Mouse (Mus musculus) intestine, embryonic 14.5 days (tissue): ENCODE data around the gene Dkk1. TPM values are rescaled to one million over a fixed set of nuclear protein-coding genes. Genes with fewer than 3 reads are reported as not detected.
A peak's percentile ranks its signal among the peaks of the same experiment; 100 is the strongest.
"Not testable (repeated sequence)": the region's sequence is repeated elsewhere in the genome, so short reads cannot be mapped to it uniquely, and the experiment has no call there.

Source experiments
- ATAC-seq: fragments of 200-750 bp; cut with Nextera tagmentation; replicated peaks from 2 replicates; pipeline ENCODE4 v1.8.0; 2017; ENCODE audit warnings: low read depth, moderate number of reproducible peaks, moderate TSS enrichment, moderate library complexity; ENCODE audit not compliant: low FRiP score, low TSS enrichment
- DNase-seq: peaks from one replicate; pipeline ENCODE4 v3.0.0-alpha.2; 2018; ENCODE audit warnings: low spot score
- H3K27ac ChIP-seq: fragments of 300-500 bp; sonication (generic); 2 replicates; pipeline ENCODE4 v1.5.1; 2014; ENCODE audit warnings: low read depth, mild to moderate bottlenecking, control low read depth
- H3K27me3 ChIP-seq: fragments of 300-500 bp; sonication (generic); replicated peaks from 2 replicates; pipeline ENCODE4 v1.6.1; 2014; ENCODE audit warnings: low read length, control low read depth; ENCODE audit not compliant: control insufficient read depth, insufficient read depth
- H3K36me3 ChIP-seq: fragments of 300-500 bp; sonication (generic); 2 replicates; pipeline ENCODE4 v1.6.1; 2014; ENCODE audit warnings: low read length, control low read depth; ENCODE audit not compliant: control insufficient read depth, insufficient read depth
- H3K4me1 ChIP-seq: fragments of 300-500 bp; sonication (generic); replicated peaks from 2 replicates; pipeline ENCODE4 v1.6.1; 2014; ENCODE audit warnings: low read length, control low read depth, mixed read lengths; ENCODE audit not compliant: control insufficient read depth, insufficient read depth
- H3K4me2 ChIP-seq: fragments of 300-500 bp; sonication (generic); 2 replicates; pipeline ENCODE4 v1.6.1; 2014; ENCODE audit warnings: low read length
- H3K4me3 ChIP-seq: fragments of 300-500 bp; sonication (generic); 2 replicates; pipeline ENCODE4 v1.5.1; 2014; ENCODE audit warnings: low read depth, low read length, control low read depth, mixed read lengths
- H3K9ac ChIP-seq: fragments of 300-500 bp; sonication (generic); 2 replicates; pipeline ENCODE4 v1.6.1; 2014; ENCODE audit warnings: mild to moderate bottlenecking, low read length
- H3K9me3 ChIP-seq: fragments of 300-500 bp; sonication (generic); 2 replicates; pipeline ENCODE4 v1.6.1; 2016; ENCODE audit warnings: low read length, control low read depth; ENCODE audit not compliant: control insufficient read depth
- WGBS: fragments of 180-500 bp; shearing (Covaris S2); extraction: QIAGEN DNeasy Blood & Tissue Kit; methylation state at CpG from one replicate; pipeline ENCODE4 v1.1.7; 2014; 5-methylcytosine and 5-hydroxymethylcytosine counted together
- polyA plus RNA-seq: library from polyadenylated mRNA; unstranded; fragments of >200 nt; fragmentation: Nextera tagmentation; extraction: Ambion mirVana; gene quantifications from 2 replicates; pipeline ENCODE4 v1.2.1, GENCODE M21; 2014

The Dkk1 gene
- polyA plus RNA-seq, 1 experiment from 2014 or later = 0.61 TPM

GRCm38 (mm10) chr19:30549854-30550647, 586 bp upstream of the Dkk1 start:
- H3K4me1 ChIP-seq = peaks cover 17% of the 10 kb centered on the region
- H3K27ac ChIP-seq = no peak overlapping the region
- H3K9me3 ChIP-seq = no peaks in the 10 kb centered on the region
- peaks cover 71% of the 10 kb centered on the region for H3K27me3 ChIP-seq
- WGBS = 2% methylated on average over 17 of the region's 17 CpGs
- no peaks in the 10 kb centered on the region for H3K36me3 ChIP-seq
- ATAC-seq (no peak), DNase-seq (no peak)
- peak overlapping the region; percentile 37; the same call in 1 of the 2 replicates for H3K4me3 ChIP-seq
- H3K4me2 ChIP-seq = peak overlapping the region; percentile 56
- H3K9ac ChIP-seq = no peak overlapping the region

- no peak overlapping the region for H3K27ac ChIP-seq
- H3K27me3 ChIP-seq = peaks cover 66% of the 10 kb centered on the region
- H3K9ac ChIP-seq = no peak overlapping the region
- peak overlapping the region; percentile 56 for H3K4me2 ChIP-seq
- no peaks in the 10 kb centered on the region for H3K9me3 ChIP-seq
- H3K4me1 ChIP-seq = peaks cover 14% of the 10 kb centered on the region
- H3K36me3 ChIP-seq = no peaks in the 10 kb centered on the region
- DNase-seq (peak; percentile 74), ATAC-seq (peak; percentile 60; the same call in 1 of the 2 replicates)
- 1% methylated on average over 23 of the region's 23 CpGs for WGBS
- peak overlapping the region; percentile 37 for H3K4me3 ChIP-seq
These were observed 938 bp downstream of the Dkk1 start for GRCm38 (mm10) chr19:30548411-30549043.

GRCm38 (mm10) chr19:30539365-30539941, 10.0 kb downstream of the Dkk1 start:
- H3K4me2 ChIP-seq = peak overlapping the region; percentile 65
- H3K27ac ChIP-seq, H3K4me1 ChIP-seq, DNase-seq, H3K36me3 ChIP-seq, ATAC-seq, H3K9me3 ChIP-seq: not testable (repeated sequence)
- H3K4me3 ChIP-seq = peak overlapping the region; percentile 33
- 3% methylated on average over 43 of the region's 44 CpGs for WGBS
- H3K27me3 ChIP-seq = peaks cover 17% of the 10 kb centered on the region
- 0 out of 2 replicates have a peak overlapping the region, but pooled peaks have one; percentile 25 for H3K9ac ChIP-seq

GRCm38 (mm10) chr19:30516771-30517170, 32.7 kb downstream of the Dkk1 start:
- ATAC-seq (no peak), DNase-seq (no peak)

GRCm38 (mm10) chr19:30510481-30510880, 39.0 kb downstream of the Dkk1 start:
- ATAC-seq (no peak), DNase-seq (no peak)
- H3K4me2 ChIP-seq = no peak overlapping the region
- H3K9me3 ChIP-seq = no peaks in the 10 kb centered on the region
- H3K36me3 ChIP-seq = no peaks in the 10 kb centered on the region
- no peaks in the 10 kb centered on the region for H3K27me3 ChIP-seq
- no peaks in the 10 kb centered on the region for H3K4me1 ChIP-seq
- H3K27ac ChIP-seq = no peak overlapping the region
- no peak overlapping the region for H3K9ac ChIP-seq
- 77% methylated on average over 4 of the region's 4 CpGs for WGBS
- no peak overlapping the region for H3K4me3 ChIP-seq

More at GRCm38 (mm10) chr19:30516771-30517170, 32.7 kb downstream of the Dkk1 start:
- Histone ChIP-seq H3K4me1 (no peaks in the 10 kb centered on the region), H3K36me3 (no peaks in the 10 kb centered on the region), H3K4me2 (no peak overlapping the region), H3K9ac (no peak overlapping the region), H3K27ac (no peak overlapping the region), H3K9me3 (no peaks in the 10 kb centered on the region), H3K27me3 (no peaks in the 10 kb centered on the region), H3K4me3 (no peak overlapping the region)
- 24% methylated on average over 6 of the region's 6 CpGs for WGBS

- ATAC-seq (no peak), DNase-seq (no peak)
- Histone ChIP-seq H3K9ac (no peak overlapping the region), H3K9me3 (no peaks in the 10 kb centered on the region), H3K27ac (no peak overlapping the region), H3K4me2 (no peak overlapping the region), H3K4me3 (no peak overlapping the region), H3K4me1 (no peaks in the 10 kb centered on the region), H3K36me3 (no peaks in the 10 kb centered on the region), H3K27me3 (no peaks in the 10 kb centered on the region)
- WGBS = 44% methylated on average over 5 of the region's 5 CpGs
These were observed 44.0 kb downstream of the Dkk1 start for GRCm38 (mm10) chr19:30505497-30505896.
